Mouse (Mus musculus) stomach, embryonic 16.5 days (tissue): Measurements from ENCODE around the gene Slc11a1. TPM values are rescaled to one million over a fixed set of nuclear protein-coding genes. Genes with fewer than 3 reads are reported as not detected.
"Not testable (repeated sequence)": the region's sequence is repeated elsewhere in the genome, so short reads cannot be mapped to it uniquely, and the experiment has no call there.

Experiments
- ATAC-seq: fragments of 200-750 bp; cut with Nextera tagmentation; 2 replicates; pipeline ENCODE4 v1.8.0; 2017; ENCODE audit warnings: moderate number of reproducible peaks, moderate TSS enrichment; ENCODE audit not compliant: insufficient read depth, low FRiP score
- H3K27ac ChIP-seq: fragments of 300-500 bp; sonication (generic); 2 replicates; pipeline ENCODE4 v1.5.1; 2014; ENCODE audit warnings: low read length
- H3K27me3 ChIP-seq: fragments of 300-500 bp; sonication (generic); 2 replicates; pipeline ENCODE4 v1.6.1; 2014; ENCODE audit warnings: low read length, control low read depth, mixed read lengths; ENCODE audit not compliant: control insufficient read depth, insufficient read depth
- H3K36me3 ChIP-seq: fragments of 300-500 bp; sonication (generic); 2 replicates; pipeline ENCODE4 v1.6.1; 2014; ENCODE audit warnings: low read length; ENCODE audit not compliant: control insufficient read depth, insufficient read depth
- H3K4me1 ChIP-seq: fragments of 300-500 bp; sonication (generic); 2 replicates; pipeline ENCODE4 v1.6.1; 2014; ENCODE audit warnings: low read length, control low read depth, mixed read lengths; ENCODE audit not compliant: control insufficient read depth, insufficient read depth
- H3K4me2 ChIP-seq: fragments of 300-500 bp; sonication (generic); 2 replicates; pipeline ENCODE4 v1.6.1; 2014; ENCODE audit warnings: low read depth, low read length, mixed read lengths
- H3K4me3 ChIP-seq: fragments of 300-500 bp; sonication (generic); replicated peaks from 2 replicates; pipeline ENCODE4 v1.5.1; 2014; ENCODE audit warnings: mild to moderate bottlenecking, low read length
- H3K9ac ChIP-seq: fragments of 300-500 bp; sonication (generic); 2 replicates; pipeline ENCODE4 v1.6.1; 2014; ENCODE audit warnings: low read length
- H3K9me3 ChIP-seq: fragments of 300-500 bp; sonication (generic); replicated peaks from 2 replicates; pipeline ENCODE4 v1.6.1; 2016; ENCODE audit warnings: low read length, control low read depth; ENCODE audit not compliant: control insufficient read depth
- WGBS: fragments of 180-500 bp; shearing (Covaris S2); extraction: QIAGEN DNeasy Blood & Tissue Kit; methylation state at CpG from one replicate; pipeline ENCODE4 v1.1.7; 2014; 5-methylcytosine and 5-hydroxymethylcytosine counted together
- polyA plus RNA-seq: library from polyadenylated mRNA; unstranded; fragments of >200 nt; fragmentation: Nextera tagmentation; extraction: Ambion mirVana; gene quantifications from 2 replicates; pipeline ENCODE4 v1.2.1, GENCODE M21; 2015

Gene Slc11a1
- polyA plus RNA-seq, 1 experiment from 2014 or later = 8.7 TPM

GRCm38 (mm10) chr1:74337241-74337771, 37.7 kb upstream of the Slc11a1 start:
- no peaks in the 10 kb centered on the region for H3K36me3 ChIP-seq
- no peak overlapping the region for H3K4me2 ChIP-seq
- no peak overlapping the region for H3K4me3 ChIP-seq
- no peak overlapping the region for H3K9ac ChIP-seq
- ATAC-seq = no peak
- H3K4me1 ChIP-seq = peaks cover 9% of the 10 kb centered on the region
- no peaks in the 10 kb centered on the region for H3K9me3 ChIP-seq
- WGBS = 84% methylated on average over 3 of the region's 3 CpGs
- H3K27ac ChIP-seq = no peak overlapping the region
- H3K27me3 ChIP-seq = no peaks in the 10 kb centered on the region

GRCm38 (mm10) chr1:74338013-74338412, 37.0 kb upstream of the Slc11a1 start:
- no peak for ATAC-seq
- H3K27ac ChIP-seq = no peak overlapping the region
- no peaks in the 10 kb centered on the region for H3K9me3 ChIP-seq
- no peak overlapping the region for H3K4me2 ChIP-seq
- no peak overlapping the region for H3K9ac ChIP-seq
- no peak overlapping the region for H3K4me3 ChIP-seq
- H3K4me1 ChIP-seq = peaks cover 7% of the 10 kb centered on the region
- no peaks in the 10 kb centered on the region for H3K36me3 ChIP-seq
- WGBS = 86% methylated on average over 5 of the region's 5 CpGs
- no peaks in the 10 kb centered on the region for H3K27me3 ChIP-seq

DNA sequence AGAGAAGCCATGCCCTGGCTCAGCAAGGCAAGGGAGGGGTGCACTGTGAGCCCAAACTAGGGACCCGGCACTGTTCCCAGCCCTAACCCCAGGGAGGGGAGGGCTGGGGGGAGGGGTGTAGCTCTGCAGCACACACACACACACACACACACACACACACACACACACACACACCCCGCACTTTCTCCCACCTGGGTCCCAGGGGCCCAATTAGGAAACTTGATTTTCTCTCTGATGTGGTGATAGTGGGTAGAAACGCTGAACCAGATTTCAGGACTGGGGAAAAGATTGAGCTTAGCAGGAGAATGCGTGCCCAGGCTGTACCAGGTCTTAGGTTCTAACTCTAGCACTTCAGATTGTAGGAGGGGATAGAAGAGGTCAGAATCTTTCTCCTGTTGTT, 36.4 kb upstream of the Slc11a1 start:
- H3K9ac ChIP-seq = no peak overlapping the region
- H3K4me1 ChIP-seq = peaks cover 1% of the 10 kb centered on the region; the same call in 1 of the 2 replicates
- H3K9me3 ChIP-seq = no peaks in the 10 kb centered on the region
- no peak overlapping the region for H3K27ac ChIP-seq
- no peak for ATAC-seq
- WGBS = 80% methylated on average over 4 of the region's 4 CpGs
- H3K36me3 ChIP-seq = no peaks in the 10 kb centered on the region
- no peak overlapping the region for H3K4me3 ChIP-seq
- no peaks in the 10 kb centered on the region for H3K27me3 ChIP-seq
- H3K4me2 ChIP-seq = no peak overlapping the region

DNA sequence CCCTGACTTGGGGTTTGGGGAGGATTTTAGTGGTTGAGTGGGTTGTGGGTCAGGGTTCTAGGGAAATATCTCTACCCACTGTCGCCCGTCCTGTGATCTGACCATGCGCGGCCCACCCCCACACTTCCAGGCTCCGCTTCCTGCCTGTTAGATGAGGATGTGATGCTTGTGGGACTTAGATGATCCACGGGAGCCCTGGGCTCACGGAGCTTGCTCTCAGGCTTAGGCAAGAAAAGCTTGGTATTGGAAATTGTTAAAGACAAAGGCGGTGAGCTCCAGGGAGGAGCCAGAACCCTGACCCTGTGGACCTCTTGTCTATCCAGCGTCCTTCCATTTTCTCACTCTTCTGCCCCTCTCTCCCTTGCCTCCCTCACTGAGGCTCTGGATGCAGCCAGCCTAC, 35.1 kb upstream of the Slc11a1 start:
- Histone ChIP-seq H3K4me1 (no peaks in the 10 kb centered on the region), H3K36me3 (no peaks in the 10 kb centered on the region), H3K9me3 (no peaks in the 10 kb centered on the region), H3K27me3 (no peaks in the 10 kb centered on the region), H3K4me2 (no peak overlapping the region), H3K9ac (no peak overlapping the region), H3K27ac (no peak overlapping the region), H3K4me3 (no peak overlapping the region)
- no peak for ATAC-seq
- 94% methylated on average over 9 of the region's 9 CpGs for WGBS

- no peak for ATAC-seq
- Histone ChIP-seq H3K9ac (no peak overlapping the region), H3K9me3 (no peaks in the 10 kb centered on the region), H3K4me2 (no peak overlapping the region), H3K27ac (no peak overlapping the region), H3K36me3 (no peaks in the 10 kb centered on the region), H3K4me3 (no peak overlapping the region), H3K4me1 (no peaks in the 10 kb centered on the region), H3K27me3 (no peaks in the 10 kb centered on the region)
- 89% methylated on average over 6 of the region's 6 CpGs for WGBS
Observed at GRCm38 (mm10) chr1:74340361-74340764, 34.6 kb upstream of the Slc11a1 start.

DNA sequence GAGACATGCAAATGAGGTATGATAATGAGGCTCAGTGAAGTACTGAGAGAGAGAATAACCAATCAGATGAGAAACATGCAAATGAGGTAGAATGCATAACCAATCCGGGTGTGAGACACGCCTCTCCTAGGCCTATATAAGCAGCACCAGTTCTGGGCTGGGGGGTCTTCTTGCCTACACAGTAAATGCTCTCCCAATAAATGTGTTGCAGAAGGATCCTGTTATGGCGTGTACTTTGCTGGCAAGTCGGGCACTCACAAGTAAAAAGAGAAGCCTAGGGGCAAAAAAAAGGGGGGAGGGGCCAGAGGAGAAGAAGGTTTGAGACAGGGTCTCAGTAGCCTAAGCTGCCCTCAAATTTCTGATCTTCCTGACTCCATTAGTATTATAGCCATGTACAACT, 34.0 kb upstream of the Slc11a1 start:
- H3K27ac ChIP-seq, H3K36me3 ChIP-seq, H3K9ac ChIP-seq, H3K27me3 ChIP-seq, H3K4me3 ChIP-seq, ATAC-seq, H3K4me1 ChIP-seq, H3K4me2 ChIP-seq, H3K9me3 ChIP-seq: not testable (repeated sequence)
- 88% methylated on average over 4 of the region's 4 CpGs for WGBS

- 83% methylated on average over 7 of the region's 7 CpGs for WGBS
- Histone ChIP-seq H3K4me3 (no peak overlapping the region), H3K27me3 (no peaks in the 10 kb centered on the region), H3K9me3 (no peaks in the 10 kb centered on the region), H3K4me2 (no peak overlapping the region), H3K36me3 (no peaks in the 10 kb centered on the region), H3K4me1 (no peaks in the 10 kb centered on the region), H3K9ac (no peak overlapping the region), H3K27ac (no peak overlapping the region)
- no peak for ATAC-seq
Observed at GRCm38 (mm10) chr1:74341898-74342297, 33.1 kb upstream of the Slc11a1 start.

DNA sequence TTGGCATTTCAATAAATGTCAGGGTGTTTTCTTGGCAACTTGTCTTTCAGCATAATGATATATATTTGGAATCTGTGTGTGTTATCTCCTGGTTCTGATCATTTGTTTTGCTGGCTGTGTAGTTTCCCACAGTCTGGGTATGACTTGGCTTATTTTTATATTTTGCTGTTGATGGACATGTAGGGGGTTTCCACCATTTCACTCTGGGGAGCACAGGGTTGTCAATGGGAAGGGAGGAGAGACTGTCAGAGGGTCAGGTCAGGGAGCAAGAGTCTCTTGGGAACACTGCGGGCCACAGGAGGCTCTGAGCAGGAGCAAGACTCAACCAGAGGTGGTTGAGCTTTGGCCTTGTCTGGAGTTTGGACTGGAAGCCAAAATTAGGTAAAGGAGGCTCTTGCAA, 32.7 kb upstream of the Slc11a1 start:
- no peaks in the 10 kb centered on the region for H3K9me3 ChIP-seq
- H3K27me3 ChIP-seq = no peaks in the 10 kb centered on the region
- no peaks in the 10 kb centered on the region for H3K36me3 ChIP-seq
- H3K4me3 ChIP-seq = no peak overlapping the region
- WGBS = 89% methylated on average over 1 of the region's 1 CpGs
- no peak overlapping the region for H3K27ac ChIP-seq
- no peaks in the 10 kb centered on the region for H3K4me1 ChIP-seq
- ATAC-seq = no peak
- no peak overlapping the region for H3K4me2 ChIP-seq
- H3K9ac ChIP-seq = no peak overlapping the region

GRCm38 (mm10) chr1:74343161-74343560, 31.8 kb upstream of the Slc11a1 start:
- Histone ChIP-seq H3K27ac (no peak overlapping the region), H3K27me3 (no peaks in the 10 kb centered on the region), H3K4me1 (no peaks in the 10 kb centered on the region), H3K9ac (no peak overlapping the region), H3K9me3 (no peaks in the 10 kb centered on the region), H3K4me3 (no peak overlapping the region), H3K4me2 (no peak overlapping the region), H3K36me3 (no peaks in the 10 kb centered on the region)
- ATAC-seq = no peak
- 71% methylated on average over 5 of the region's 5 CpGs for WGBS
